Mouse (Mus musculus) forebrain, embryonic 14.5 days (tissue): Measurements from ENCODE around the gene Car5a. TPM values are rescaled to one million over a fixed set of nuclear protein-coding genes. Genes with fewer than 3 reads are reported as not detected.

ENCODE experiments used
- ATAC-seq: fragments of 200-750 bp; cut with Nextera tagmentation; 2 replicates; pipeline ENCODE4 v1.8.0; 2017; ENCODE audit warnings: mild to moderate bottlenecking, moderate library complexity
- DNase-seq: peaks from one replicate; pipeline ENCODE4 v3.0.0-alpha.2; 2015; ENCODE audit warnings: low spot score
- H3K27ac ChIP-seq: fragments of 300-500 bp; sonication (generic); 2 replicates; pipeline ENCODE4 v1.5.1; 2014; ENCODE audit warnings: low read depth, mild to moderate bottlenecking, control low read depth, low read length, moderate library complexity
- H3K27me3 ChIP-seq: fragments of 300-500 bp; sonication (generic); replicated peaks from 2 replicates; pipeline ENCODE4 v1.6.1; 2014; ENCODE audit warnings: low read length, control low read depth, mixed read lengths; ENCODE audit not compliant: control insufficient read depth, insufficient read depth
- H3K36me3 ChIP-seq: fragments of 300-500 bp; sonication (generic); 2 replicates; pipeline ENCODE4 v1.6.1; 2014; ENCODE audit warnings: low read length, control low read depth; ENCODE audit not compliant: control insufficient read depth, insufficient read depth
- H3K4me1 ChIP-seq: fragments of 300-500 bp; sonication (generic); 2 replicates; pipeline ENCODE4 v1.6.1; 2014; ENCODE audit warnings: antibody characterized with exemption, low read length, control low read depth; ENCODE audit not compliant: control insufficient read depth, insufficient read depth
- H3K4me2 ChIP-seq: fragments of 300-500 bp; sonication (generic); 2 replicates; pipeline ENCODE4 v1.6.1; 2014; ENCODE audit warnings: mild to moderate bottlenecking, control low read depth, low read length
- H3K4me3 ChIP-seq: fragments of 300-500 bp; sonication (generic); 2 replicates; pipeline ENCODE4 v1.5.1; 2014; ENCODE audit warnings: low read depth, low read length, control low read depth
- H3K9ac ChIP-seq: fragments of 300-500 bp; sonication (generic); 2 replicates; pipeline ENCODE4 v1.6.1; 2014; ENCODE audit warnings: mild to moderate bottlenecking, low read length, control low read depth, moderate library complexity
- H3K9me3 ChIP-seq: fragments of 300-500 bp; sonication (generic); replicated peaks from 2 replicates; pipeline ENCODE4 v1.6.1; 2016; ENCODE audit warnings: low read length, control low read depth, mixed read lengths; ENCODE audit not compliant: control insufficient read depth
- WGBS: fragments of 180-500 bp; shearing (Covaris S2); extraction: QIAGEN DNeasy Blood & Tissue Kit; methylation state at CpG from one replicate; pipeline ENCODE4 v1.1.7; 2014; 5-methylcytosine and 5-hydroxymethylcytosine counted together
- polyA plus RNA-seq: library from polyadenylated mRNA; unstranded; fragments of >200 nt; fragmentation: Nextera tagmentation; extraction: Ambion mirVana; gene quantifications from 2 replicates; pipeline ENCODE4 v1.2.1, GENCODE M21; 2014

The Car5a gene
- polyA plus RNA-seq, 1 experiment from 2014 or later: 0.28 TPM

GRCm38 (mm10) chr8:121901498-121902236, 43.0 kb downstream of the Car5a start:
- Histone ChIP-seq H3K27ac (no peak overlapping the region), H3K9ac (0 out of 2 replicates have a peak overlapping the region, but pooled peaks have one; percentile 25), H3K27me3 (no peaks in the 10 kb centered on the region), H3K9me3 (no peaks in the 10 kb centered on the region), H3K4me3 (no peak overlapping the region), H3K4me2 (0 out of 2 replicates have a peak overlapping the region, but pooled peaks have one; percentile 6), H3K4me1 (peaks cover 41% of the 10 kb centered on the region), H3K36me3 (no peaks in the 10 kb centered on the region)
- DNase-seq: no peak
- ATAC-seq: no peak
- 71% methylated on average over 8 of the region's 8 CpGs for WGBS

GRCm38 (mm10) chr8:121899180-121900044, 45.3 kb downstream of the Car5a start:
- Histone ChIP-seq H3K27me3 (no peaks in the 10 kb centered on the region), H3K36me3 (0 out of 2 replicates have a peak, but pooled peaks cover 7% of the 10 kb centered on the region), H3K4me1 (peaks cover 27% of the 10 kb centered on the region), H3K4me3 (no peak overlapping the region), H3K9ac (0 out of 2 replicates have a peak overlapping the region, but pooled peaks have one; percentile 17), H3K9me3 (no peaks in the 10 kb centered on the region), H3K27ac (peak overlapping the region; percentile 95), H3K4me2 (0 out of 2 replicates have a peak overlapping the region, but pooled peaks have one; percentile 39)
- ATAC-seq: no peak
- 60% methylated on average over 18 of the region's 18 CpGs for WGBS
- DNase-seq: no peak

GRCm38 (mm10) chr8:121898401-121898931, 46.2 kb downstream of the Car5a start:
- DNase-seq (peak; percentile 93), ATAC-seq (peak; percentile 96)
- 0 out of 2 replicates have a peak overlapping the region, but pooled peaks have one; percentile 1 for H3K4me3 ChIP-seq
- 0 out of 2 replicates have a peak, but pooled peaks cover 7% of the 10 kb centered on the region for H3K36me3 ChIP-seq
- WGBS: 5% methylated on average over 4 of the region's 4 CpGs
- H3K4me2 ChIP-seq: peak overlapping the region; percentile 39
- peaks cover 27% of the 10 kb centered on the region for H3K4me1 ChIP-seq
- no peaks in the 10 kb centered on the region for H3K27me3 ChIP-seq
- H3K9ac ChIP-seq: peak overlapping the region; percentile 49
- H3K27ac ChIP-seq: peak overlapping the region; percentile 95
- H3K9me3 ChIP-seq: no peaks in the 10 kb centered on the region

GRCm38 (mm10) chr8:121897871-121898381, 46.8 kb downstream of the Car5a start:
- peak; percentile 57 for ATAC-seq
- Histone ChIP-seq H3K36me3 (0 out of 2 replicates have a peak, but pooled peaks cover 7% of the 10 kb centered on the region), H3K4me1 (peaks cover 27% of the 10 kb centered on the region), H3K4me3 (0 out of 2 replicates have a peak overlapping the region, but pooled peaks have one; percentile 1), H3K27me3 (no peaks in the 10 kb centered on the region), H3K27ac (peak overlapping the region; percentile 95), H3K4me2 (peak overlapping the region; percentile 39), H3K9me3 (no peaks in the 10 kb centered on the region), H3K9ac (peak overlapping the region; percentile 49)
- WGBS: 7% methylated on average over 7 of the region's 7 CpGs
- peak; percentile 65 for DNase-seq

- H3K4me3 ChIP-seq: no peak overlapping the region
- no peak overlapping the region for H3K9ac ChIP-seq
- H3K36me3 ChIP-seq: 0 out of 2 replicates have a peak, but pooled peaks cover 10% of the 10 kb centered on the region
- 86% methylated on average over 9 of the region's 9 CpGs for WGBS
- no peak for DNase-seq
- H3K27ac ChIP-seq: peak overlapping the region; percentile 95
- no peak overlapping the region for H3K4me2 ChIP-seq
- peaks cover 27% of the 10 kb centered on the region for H3K4me1 ChIP-seq
- ATAC-seq: no peak
- no peaks in the 10 kb centered on the region for H3K9me3 ChIP-seq
- no peaks in the 10 kb centered on the region for H3K27me3 ChIP-seq
These were observed 47.5 kb downstream of the Car5a start for GRCm38 (mm10) chr8:121897205-121897604.

- H3K9ac ChIP-seq: no peak overlapping the region
- H3K4me3 ChIP-seq: no peak overlapping the region
- no peak overlapping the region for H3K27ac ChIP-seq
- DNase-seq (no peak), ATAC-seq (no peak)
- H3K4me2 ChIP-seq: no peak overlapping the region
- 0 out of 2 replicates have a peak, but pooled peaks cover 10% of the 10 kb centered on the region for H3K36me3 ChIP-seq
- H3K9me3 ChIP-seq: no peaks in the 10 kb centered on the region
- no peaks in the 10 kb centered on the region for H3K27me3 ChIP-seq
- 49% methylated on average over 12 of the region's 12 CpGs for WGBS
- H3K4me1 ChIP-seq: peaks cover 27% of the 10 kb centered on the region
These were observed 48.1 kb downstream of the Car5a start for GRCm38 (mm10) chr8:121896476-121897145.

GRCm38 (mm10) chr8:121895910-121896309, 48.8 kb downstream of the Car5a start:
- WGBS: 74% methylated on average over 7 of the region's 7 CpGs
- Histone ChIP-seq H3K4me2 (no peak overlapping the region), H3K4me3 (no peak overlapping the region), H3K27me3 (no peaks in the 10 kb centered on the region), H3K27ac (no peak overlapping the region), H3K4me1 (peaks cover 27% of the 10 kb centered on the region), H3K36me3 (0 out of 2 replicates have a peak, but pooled peaks cover 10% of the 10 kb centered on the region), H3K9ac (no peak overlapping the region), H3K9me3 (no peaks in the 10 kb centered on the region)
- ATAC-seq: no peak
- DNase-seq: no peak

GRCm38 (mm10) chr8:121892875-121893274, 51.8 kb downstream of the Car5a start:
- H3K9ac ChIP-seq: no peak overlapping the region
- peaks cover 14% of the 10 kb centered on the region; the same call in 1 of the 2 replicates for H3K36me3 ChIP-seq
- ATAC-seq (no peak), DNase-seq (no peak)
- H3K9me3 ChIP-seq: no peaks in the 10 kb centered on the region
- 85% methylated on average over 5 of the region's 5 CpGs for WGBS
- peaks cover 11% of the 10 kb centered on the region for H3K4me1 ChIP-seq
- H3K27ac ChIP-seq: no peak overlapping the region
- H3K27me3 ChIP-seq: no peaks in the 10 kb centered on the region
- no peak overlapping the region for H3K4me3 ChIP-seq
- H3K4me2 ChIP-seq: no peak overlapping the region
